Mouse (Mus musculus) c-Kit-positive CD71-positive TER-119-negative erythroid progenitor cells, embryonic 14.5 days (primary cell): ENCODE measurements around the gene Plekha3.

ENCODE experiments used
- DNase-seq: peaks from one replicate; pipeline ENCODE4 v3.0.0-alpha.2; 2013; ENCODE audit warnings: low read depth

The Plekha3 gene

DNA sequence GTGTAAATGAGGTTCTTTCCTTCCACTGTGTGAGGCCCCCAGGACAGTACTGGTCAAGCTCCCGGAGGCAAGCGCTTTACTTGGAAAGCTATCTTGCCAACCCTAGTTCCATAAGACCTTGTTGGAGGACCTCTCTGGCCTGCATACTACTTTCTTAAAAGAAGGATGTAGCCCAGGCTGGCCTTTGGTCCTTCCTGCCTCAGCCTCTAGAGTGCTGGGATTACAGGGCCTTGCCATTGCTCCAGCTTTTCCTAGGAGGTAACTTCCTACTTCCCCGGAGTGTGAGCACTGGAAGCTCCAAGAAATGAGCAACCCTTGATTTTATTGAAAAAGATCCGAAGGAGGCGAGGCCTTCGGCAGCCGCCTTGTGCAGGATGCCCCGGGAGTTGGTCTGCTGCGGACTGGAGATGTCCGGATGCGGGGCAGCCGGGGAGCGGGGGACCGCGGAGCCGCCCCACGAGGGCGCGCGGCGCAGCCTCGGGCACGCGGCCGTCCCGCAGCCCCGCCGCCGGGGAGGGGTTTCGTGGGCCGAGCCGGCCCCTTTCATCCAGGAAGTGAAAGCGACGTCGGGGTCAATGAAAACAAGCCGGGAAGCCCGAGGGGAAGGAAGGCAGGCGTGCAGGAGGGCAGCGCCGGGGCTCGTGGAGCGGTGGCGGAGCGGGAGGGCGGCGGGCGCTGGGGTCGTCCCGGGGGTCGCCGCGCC, at the start of gene Plekha3:
Plekha3 (plus strand) TSS at position 557 of the 703 bp plus-strand sequence.
- DNase-seq, result no peak

DNA sequence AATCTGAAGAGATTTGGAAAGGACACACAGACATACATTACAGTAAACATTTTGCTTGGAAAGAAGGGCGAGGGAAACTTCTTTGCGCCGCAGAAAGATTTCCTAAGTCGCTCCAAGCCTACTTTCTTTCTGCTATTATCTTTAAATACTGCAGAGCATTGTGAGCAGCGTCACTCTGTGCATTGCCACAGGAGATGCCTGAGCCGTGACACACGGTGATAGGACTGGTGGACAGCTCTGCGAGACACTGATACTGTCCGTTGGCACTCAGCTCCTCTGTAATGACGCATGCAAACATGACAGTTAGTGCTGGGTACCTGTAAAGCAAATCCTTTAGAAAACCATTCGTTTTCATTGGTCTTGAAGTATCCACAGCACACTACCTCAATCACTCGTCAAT, 44.8 kb upstream of the Plekha3 start:
- DNase-seq, result no peak

DNA sequence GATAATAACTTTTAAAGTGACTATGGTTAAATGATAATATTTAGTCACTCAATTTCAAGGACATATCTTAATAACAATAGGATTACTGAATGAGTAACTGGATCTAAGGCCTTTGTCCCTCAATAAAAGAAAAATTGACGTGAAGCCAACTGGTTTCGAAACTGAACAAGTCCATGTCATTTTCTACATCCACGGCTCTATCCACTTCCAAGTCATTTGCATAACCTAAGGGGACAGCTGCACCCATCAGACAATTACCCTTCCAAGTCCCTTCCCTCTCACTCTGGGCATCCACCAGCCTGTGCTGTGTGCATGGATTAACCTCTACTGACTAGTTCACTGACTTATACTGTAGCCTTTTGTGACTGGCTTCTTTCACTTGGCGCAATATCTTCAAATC, 43.5 kb upstream of the Plekha3 start:
- no peak for DNase-seq

DNA sequence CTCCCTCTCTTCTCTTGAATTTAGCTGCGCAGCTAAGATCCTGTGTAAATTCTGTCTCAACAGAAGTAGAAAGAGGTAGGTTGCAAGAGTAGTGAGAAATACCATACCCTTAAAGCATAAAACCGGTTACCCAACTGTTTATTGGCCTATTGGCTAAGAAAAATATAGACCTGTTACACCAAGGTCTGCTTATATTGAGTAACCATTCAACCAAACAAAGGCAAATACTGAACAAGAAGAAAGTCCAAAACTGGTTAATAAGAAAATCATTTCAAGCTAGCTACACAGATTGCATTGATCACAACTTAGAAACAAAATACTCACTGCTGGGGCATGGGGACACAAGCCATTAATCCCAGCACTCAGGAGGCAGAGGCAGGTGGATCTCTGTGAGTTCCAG, 35.4 kb upstream of the Plekha3 start:
- no peak for DNase-seq

DNA sequence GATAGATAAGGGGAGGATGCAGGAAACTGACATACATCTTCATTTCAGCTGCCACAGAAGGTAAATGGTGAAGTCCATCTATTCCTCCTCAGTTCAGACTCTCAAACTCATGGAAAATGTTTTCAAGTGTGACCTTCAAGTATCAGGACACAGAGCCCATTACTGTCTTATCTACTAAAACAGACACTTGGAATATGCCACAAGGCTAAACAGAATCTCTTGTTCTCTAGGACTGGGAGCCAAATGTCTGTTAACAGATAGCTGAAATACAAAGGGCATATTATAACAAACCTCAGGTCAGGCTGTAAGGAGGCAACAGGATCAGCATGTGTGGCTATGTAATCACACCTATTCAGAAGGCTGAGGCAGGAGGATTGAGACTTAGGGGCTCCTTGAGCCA, 31.3 kb upstream of the Plekha3 start:
- no peak for DNase-seq

DNA sequence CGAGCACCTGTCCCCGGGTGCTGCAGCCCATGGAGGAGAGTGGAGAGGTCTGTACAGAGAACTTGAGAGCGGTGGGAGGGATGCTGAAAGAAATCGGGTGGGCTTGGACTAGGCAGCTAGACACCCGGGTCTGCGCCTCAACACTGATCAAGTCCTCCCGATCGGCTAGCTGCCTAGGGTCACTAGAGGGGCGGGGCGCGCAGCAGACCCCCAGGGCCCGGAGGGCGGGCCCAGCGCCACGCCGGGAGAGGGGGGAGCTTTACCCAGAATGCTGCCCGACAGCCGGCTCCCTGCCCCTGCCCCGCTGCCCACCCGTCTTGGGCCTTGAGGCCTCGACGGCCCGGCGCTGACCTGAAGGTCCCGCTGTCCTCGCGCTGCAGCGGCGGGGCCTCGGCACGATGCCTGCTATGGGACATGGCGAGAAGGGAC, 27.6 kb upstream of the Plekha3 start:
- DNase-seq, result no peak

DNA sequence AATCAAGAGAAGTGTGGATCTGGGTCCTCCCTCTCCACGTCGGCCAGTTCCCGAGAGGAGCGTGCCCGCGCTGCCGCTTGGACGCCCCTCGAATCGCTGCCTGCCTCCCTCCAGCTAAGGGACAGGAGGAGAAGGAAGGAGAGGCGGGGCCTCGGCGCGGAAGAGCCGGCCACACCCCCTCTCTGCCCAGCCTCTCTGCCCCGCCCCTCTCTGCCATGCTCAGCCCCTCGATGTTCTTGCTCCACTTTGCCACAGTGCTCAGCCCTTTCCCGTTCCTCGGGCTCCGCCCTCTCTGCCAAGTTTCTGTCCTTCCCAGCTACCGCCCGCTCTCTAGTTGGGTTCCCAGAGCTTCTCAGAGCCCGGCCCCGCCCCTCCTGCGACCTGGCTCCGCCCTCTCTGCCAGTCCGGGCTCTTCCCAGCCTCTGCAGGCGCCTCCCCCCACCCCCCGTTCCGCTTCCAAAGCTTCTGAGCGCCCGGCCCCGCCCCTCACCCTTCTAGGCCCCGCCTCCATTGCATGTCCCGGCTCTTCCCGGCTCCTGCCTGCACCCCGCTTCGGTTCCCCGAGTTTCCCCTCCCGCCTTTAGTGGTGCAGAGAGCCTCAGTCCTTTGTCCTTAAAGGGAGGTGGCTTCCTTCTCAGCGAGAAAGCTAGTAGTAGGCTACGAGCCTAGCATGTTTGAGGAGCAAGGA, 27.1 kb upstream of the Plekha3 start, which contains the start of the genes Prkra and Pjvk:
Prkra (minus strand) TSS at position 133 of the 688 bp plus-strand sequence.
Pjvk (plus strand) TSS at position 594 of the 688 bp plus-strand sequence.
- peak; percentile 91 for DNase-seq

DNA sequence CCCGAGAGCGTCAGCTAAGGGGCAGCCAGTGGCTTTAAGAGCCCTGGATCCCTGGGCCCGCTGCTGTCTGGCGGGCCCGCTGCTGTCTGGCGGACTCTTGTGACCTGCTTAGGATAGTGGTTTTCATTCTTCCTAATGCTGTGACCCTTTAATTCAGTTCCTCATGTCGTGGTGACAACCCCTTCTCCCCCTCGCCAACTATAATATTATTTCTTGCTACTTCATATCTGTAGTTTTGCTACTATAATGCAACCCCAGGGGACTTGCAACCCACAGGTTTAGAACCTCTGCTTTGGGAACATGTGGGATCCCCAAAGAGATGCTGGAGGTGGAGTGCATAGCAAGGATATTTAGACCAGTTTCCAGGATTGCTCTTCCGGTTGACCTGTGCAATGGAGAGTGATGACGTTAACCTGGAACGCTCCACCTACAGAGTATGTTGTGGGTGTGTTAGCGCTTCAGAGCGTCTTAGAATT, 26.4 kb upstream of the Plekha3 start:
- DNase-seq, result no peak

DNA sequence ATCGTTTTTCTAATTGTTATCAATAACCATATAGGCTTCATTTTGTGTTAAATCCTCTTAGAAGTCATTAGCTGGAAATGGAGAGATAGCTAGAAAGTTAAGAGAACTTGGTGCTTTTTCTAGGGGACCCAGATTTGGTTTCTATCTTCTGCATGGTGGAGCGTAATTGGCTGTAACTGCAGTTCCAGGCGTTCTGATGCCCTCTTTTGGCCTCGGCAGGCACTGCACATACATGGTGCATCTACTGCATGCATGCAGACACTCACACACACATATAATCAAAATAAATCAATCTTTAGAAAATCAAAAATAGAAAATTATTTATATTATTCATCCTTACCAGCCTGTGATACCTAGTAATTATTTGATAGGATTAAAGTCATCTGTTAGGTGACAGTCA, 22.0 kb upstream of the Plekha3 start:
- no peak for DNase-seq

DNA sequence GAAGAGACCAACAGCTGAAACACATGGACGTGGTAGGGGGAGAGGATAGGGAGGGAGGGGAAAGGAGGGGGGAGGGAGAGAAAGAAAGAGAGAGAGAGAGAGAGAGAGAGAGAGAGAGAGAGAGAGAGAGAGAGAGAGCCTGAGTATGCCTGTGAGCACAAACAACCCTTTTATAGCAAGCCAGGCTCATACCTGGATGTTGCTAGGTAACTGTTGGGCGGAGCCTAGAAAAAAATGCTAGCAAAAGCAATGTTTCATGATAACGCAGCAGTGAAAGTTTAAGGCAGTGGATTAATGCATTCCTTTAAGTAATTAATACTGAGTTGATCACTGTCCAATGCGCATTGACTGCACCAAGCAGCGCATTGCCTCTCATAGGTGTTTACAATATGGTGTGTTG, 20.4 kb upstream of the Plekha3 start:
- no peak for DNase-seq

DNA sequence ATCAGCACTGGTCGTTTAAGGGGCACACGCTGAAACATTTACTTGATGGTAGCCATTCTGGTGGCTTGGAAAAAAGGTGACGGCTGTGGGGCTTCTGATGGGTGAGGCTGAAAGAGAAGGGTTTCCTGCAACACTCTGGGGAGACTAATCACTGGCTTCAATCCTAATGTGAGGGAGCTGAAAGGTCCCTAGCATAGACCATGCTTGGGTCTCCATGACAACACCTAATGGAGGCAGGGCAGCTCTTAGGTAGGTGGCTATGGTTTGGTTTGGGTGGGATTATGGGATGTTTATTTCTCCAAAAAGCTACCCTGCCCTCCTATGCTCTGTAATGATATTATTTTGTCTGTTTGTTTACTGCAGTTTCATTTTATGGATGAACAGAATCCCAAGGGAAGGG, 19.6 kb upstream of the Plekha3 start:
- DNase-seq, result no peak

DNA sequence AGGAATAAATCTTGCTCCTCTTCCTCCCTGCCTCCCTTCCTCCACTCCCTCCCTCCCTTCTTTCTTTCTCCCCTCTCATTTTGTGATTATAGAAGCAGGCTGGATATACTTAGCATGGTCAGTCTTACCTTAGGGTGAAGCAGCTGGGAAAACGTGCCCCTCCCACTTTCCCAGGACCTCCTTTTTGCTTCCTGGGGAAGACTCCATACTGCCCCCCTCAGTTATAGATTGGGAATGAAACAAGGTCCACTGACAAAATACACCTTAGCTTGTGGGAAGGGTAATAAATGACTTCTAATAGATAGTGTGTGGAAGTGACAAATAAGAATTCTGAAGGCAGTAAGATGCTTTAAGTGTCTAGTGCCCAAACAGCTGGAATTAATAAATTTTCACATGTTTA, 19.1 kb upstream of the Plekha3 start:
- no peak for DNase-seq

DNA sequence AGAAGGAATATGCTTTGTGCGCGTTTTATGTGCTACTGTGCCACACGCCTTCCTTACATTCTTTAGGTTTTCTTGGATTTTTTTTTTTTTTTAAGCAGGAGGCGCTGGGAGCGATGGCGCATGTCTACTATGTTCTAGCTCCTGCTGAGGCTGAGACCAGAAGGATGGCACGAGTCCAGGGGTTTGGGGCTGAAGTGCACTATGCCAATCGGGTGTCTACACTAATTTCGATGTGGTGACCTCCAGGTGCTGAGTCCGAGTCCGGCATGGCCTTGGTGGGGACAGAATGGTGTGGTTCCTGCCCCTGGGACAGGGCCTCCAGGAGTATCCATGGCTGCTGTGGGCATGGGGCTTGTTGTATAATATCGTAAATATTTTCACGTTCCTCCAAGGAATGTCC, 16.5 kb upstream of the Plekha3 start:
- DNase-seq, result no peak

DNA sequence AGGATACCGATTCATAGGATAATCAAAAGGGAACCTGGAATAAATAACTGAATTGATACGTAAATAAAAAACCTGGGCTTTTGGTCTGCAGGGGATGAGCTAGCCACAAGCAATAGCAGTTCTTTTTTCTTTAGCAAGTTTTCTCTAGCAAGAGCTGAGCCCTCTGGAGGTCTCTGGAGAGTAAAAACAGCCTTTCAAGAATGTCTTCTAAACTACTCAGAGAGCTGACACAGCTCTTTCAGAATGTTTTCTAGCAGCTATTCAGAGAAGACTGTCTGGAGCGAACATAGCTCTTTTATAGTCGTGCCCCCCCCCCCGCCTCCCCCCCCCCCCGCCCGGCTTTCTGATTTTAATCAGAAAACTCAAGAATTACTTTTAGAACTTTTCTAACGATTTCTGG, 15.7 kb upstream of the Plekha3 start:
- no peak for DNase-seq

DNA sequence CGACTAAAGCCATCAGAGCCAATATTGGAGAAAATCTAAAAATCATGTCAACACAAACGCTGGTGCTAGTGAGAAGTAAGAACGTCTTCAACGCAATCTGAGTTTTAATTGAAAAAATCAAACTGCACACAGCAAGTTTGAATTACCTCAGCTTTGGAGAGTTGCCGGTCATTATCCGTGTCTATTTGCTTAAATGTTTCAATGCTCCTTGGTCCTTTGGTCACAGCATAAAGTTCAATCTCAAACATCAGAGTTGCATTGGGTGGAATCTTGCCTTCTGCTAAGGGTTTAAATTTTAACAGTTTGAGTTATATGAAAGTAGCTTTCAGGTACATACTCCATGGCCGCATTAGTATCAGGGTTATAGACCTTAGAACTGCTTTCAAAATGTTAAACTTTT, 9.6 kb upstream of the Plekha3 start:
- no peak for DNase-seq

DNA sequence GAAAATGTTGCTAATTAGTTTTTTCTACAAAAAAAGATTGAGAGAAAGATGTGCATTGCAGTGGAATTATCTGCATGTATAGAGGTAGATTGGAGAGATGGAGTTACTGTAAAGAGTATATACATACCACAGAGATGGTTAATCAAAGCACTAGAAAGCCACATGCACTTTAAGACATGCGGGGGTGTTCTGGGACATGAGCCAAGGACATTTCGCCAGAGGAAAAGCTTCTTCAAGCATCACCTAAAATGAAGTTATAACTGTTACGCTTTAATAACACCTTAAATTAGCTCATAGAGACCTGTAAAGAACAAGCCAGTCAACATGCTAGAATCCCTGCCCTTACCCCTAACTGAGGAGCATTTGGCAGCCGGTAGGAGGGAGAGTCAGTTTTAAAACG, 7.9 kb upstream of the Plekha3 start:
- DNase-seq, result no peak

DNA sequence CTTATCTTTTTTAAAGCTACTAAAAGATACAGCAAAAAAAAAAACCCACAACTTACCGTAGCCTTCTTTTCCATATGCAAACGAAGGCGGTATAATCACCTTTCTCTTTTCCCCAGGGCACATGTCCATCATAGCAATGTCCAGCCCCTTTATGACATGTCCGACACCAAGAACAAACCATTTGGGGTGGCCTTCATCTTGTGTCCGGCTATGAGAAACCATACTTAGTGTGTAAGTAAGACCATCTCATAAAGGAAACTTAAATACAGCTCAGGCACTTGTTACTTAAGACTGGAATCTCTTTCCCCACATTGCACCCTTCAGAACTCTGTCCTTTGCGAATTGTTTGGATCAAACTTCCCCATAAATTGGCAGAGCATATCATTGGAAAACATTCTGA, 3.4 kb upstream of the Plekha3 start:
- no peak for DNase-seq

DNA sequence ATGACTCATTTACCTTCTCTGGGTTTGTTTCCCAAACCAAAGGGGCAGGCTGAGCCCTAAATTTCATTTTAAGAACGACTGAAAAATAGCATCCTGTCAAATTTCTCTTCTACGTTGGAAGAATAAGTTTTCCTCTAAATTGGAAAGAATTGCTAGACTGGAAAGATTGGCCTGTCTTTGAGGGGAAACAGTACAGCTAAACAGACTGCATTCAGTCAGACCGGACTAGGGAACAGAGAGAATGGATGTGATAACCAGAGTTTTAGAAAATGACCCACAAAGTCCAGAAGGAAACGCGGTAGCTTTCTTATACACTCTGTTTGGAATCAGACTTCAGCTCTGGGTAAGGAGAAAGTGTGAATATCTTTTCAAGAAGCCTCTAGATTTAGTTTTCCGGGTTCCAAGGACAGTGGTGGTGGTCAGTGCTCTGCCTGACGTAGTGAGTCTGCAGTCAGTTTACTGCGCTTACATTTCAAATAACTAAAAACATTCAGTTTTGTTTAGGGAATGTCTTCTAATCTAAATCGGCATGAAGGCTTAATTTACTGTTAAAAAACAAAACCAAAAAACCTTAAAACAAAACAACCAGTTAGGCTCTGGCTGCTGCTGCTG, 2.8 kb upstream of the Plekha3 start:
- no peak for DNase-seq

DNA sequence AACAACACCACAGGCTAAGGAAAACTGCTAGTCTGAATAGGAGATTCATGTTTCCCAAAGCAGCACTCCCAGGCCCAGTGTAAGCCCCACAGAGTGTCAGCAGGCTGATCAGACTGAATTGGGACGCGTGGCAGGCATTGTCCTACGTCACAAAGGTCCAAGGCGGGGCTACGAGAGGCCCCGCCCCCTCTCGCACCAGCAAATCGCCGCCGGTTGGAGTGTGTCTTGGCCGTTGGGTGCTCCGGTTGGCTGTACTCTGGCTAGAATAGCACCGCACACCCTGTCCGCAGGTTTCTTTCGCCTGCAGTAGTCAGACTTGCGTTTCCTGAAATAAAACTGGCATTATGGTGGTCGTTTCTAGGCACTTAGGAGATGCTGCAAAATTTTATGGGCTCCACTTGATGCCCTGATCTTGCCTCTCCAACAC, 2.1 kb upstream of the Plekha3 start, which contains the start of gene Fkbp7:
Fkbp7 (minus strand) TSS at position 151 of the 427 bp plus-strand sequence.
- DNase-seq, result peak; percentile 86

DNA sequence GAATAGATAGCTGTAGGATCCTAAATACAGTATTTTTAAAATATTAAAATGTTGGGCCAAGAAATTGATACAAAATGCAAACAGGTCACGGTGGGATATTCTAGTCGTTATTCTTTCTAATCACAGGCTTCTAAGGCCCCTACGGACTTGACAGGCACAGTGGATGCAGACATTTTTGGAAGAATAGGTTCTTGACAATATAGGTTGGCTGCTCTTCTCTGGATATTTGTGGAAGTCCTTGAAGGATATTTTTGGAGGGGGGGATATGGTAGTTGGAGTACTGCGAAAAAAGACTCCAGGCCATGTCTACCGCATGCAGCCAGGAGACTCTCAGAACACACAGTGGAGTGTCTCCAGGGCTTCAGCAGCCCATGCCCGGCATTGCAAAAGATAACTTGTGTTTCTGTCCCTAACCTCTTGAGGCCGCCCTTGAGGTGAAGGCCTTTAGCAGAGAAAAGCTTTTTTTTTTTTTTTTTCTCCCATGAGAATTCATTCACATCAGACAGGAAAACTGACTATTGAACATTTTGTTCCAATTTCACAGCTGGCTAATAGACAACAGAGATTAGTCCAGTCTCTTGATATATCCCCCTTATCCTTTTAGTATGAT, 1.5 kb upstream of the Plekha3 start:
- DNase-seq, result peak; percentile 72

DNA sequence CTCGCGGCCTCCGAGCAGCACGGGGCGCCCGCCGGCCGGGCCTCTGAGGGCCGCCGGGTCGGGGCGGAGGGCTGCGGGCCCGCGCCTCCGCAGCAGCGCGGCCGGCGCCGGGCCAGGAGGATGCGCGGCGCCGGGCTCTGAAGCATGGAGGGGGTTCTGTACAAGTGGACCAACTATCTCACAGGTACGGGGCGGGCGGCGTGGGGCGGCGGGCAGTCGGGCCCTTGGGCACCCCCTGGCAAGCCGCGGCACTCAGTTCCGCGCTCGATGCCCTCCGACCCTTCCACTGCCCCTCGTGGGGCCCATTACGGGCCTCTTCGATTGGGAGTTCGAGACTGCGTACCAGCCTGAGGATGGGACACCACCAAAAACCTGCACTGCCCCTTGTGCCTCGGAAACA, 370 bp downstream of the Plekha3 start:
- DNase-seq, result no peak

DNA sequence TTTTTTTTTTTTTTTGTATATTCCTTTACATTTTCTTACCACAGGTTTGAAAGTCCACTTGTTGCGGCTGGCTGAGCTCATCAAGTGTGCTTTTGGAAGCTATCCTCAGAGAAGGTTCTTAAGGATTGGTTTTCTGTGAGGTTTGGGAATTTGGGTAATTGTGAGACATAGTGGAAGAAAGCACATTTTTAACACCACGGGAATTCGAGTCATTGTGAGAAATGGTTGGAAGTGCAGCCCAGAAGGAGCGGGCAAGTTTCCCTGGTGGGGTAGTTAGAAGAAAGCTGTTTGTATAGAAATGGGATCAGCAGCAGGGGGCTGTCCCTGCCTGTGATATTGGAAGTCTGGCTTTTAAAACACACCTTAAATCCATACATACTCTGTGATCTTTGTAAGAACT, 868 bp downstream of the Plekha3 start:
- no peak for DNase-seq
